ENCODE assay signal across 8 mouse cellular contexts in the genomic region with DNA sequence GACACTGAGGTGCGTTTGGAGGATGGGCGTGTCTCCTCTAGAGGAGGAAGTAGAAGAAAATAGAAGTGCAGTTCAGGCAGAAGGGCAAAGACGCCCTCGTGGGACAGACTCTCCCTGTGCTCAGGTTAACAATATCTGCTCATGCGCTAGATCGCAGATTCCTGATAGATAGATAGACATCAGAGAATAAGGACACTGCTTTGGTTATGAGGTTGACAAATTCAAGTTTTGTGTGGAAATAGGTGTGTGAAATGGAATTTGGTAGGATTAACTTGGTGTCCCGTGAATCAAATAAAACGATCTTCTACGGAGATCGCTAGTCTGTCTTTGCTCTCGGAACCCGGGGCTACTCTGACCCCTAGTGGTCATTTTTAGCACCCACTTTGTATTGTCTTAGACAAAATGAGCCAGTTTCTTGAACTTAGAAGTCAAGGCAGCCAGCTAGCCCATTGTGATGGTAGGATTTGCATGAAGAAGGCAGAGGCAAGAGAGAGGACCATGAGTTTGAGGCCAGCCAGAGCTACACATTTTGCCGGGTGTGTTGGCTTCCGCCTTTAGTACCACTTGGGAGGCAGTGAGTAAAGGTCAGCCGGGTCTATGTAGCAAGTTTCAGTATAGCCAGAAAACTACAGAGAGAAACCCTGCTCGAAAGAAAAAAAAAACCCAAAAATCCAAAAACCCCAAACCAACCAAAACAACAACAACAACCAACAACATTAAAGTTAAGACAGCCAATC. TPM values are rescaled to one million over a fixed set of nuclear protein-coding genes. Genes with fewer than 3 reads are reported as not detected.
DNase-seq lines count a peak whose midpoint lies in the region; ATAC-seq lines count a peak whose summit lies in the region.

No protein-coding gene starts in this region.

- H3K27ac ChIP-seq in intestine, embryonic 15.5 days = no peak overlapping the region

- ATAC-seq in intestine, embryonic 15.5 days = peak; percentile 79
- ATAC-seq in megakaryocyte-erythroid progenitor cell, adult 5-6 weeks (replicated peaks; ENCODE audit: low FRiP score, low TSS enrichment, poor library complexity, severe bottlenecking) = peak; percentile 79

- intact Hi-C loops in left cerebral cortex, postnatal 25 days (cut with DNase I) = loop anchor here (1.0 to 5.0 kb wide), 3 partner anchors 128 to 290 kb away; no protein-coding TSS in a partner anchor

- H3K36me3 ChIP-seq in intestine, embryonic 15.5 days = peaks cover 21% of the 10 kb centered on the region

- 0 out of 2 replicates have a peak overlapping the region, but pooled peaks have one; percentile 16 for H3K4me3 ChIP-seq in intestine, embryonic 15.5 days (replicated peaks)

- 22% methylated on average over 16 of the region's 16 CpGs for WGBS in intestine, embryonic 15.5 days

- no peaks in the 10 kb centered on the region for H3K27me3 ChIP-seq in intestine, embryonic 15.5 days (replicated peaks)

- peak; percentile 11 for DNase-seq in ovary, adult 18-20 months (ENCODE audit: low spot score)
- no peak for DNase-seq in ovary, postnatal 14 days (ENCODE audit: low spot score)
- peak; percentile 50 to 74 for DNase-seq in cerebellum, postnatal 25 days
- DNase-seq in frontal cortex, postnatal 36 days (ENCODE audit: low spot score in 2 of 2) = peak; percentile 54 to 74
- DNase-seq in left cerebral cortex, postnatal 25 days (ENCODE audit: low spot score in 2 of 2) = peak; percentile 70 to 79
- DNase-seq in spleen, adult 12 weeks (ENCODE audit: low spot score) = peak; percentile 9

- H3K4me2 ChIP-seq in intestine, embryonic 15.5 days (replicated peaks) = peak overlapping the region; percentile 51

- H3K9me3 ChIP-seq in intestine, embryonic 15.5 days = no peaks in the 10 kb centered on the region

- peaks cover 11% of the 10 kb centered on the region for H3K4me1 ChIP-seq in intestine, embryonic 15.5 days (replicated peaks)

- no peak overlapping the region for H3K9ac ChIP-seq in intestine, embryonic 15.5 days

RNA-seq across cellular contexts. Expression of a gene that starts 15.4 kb away (rescaled TPM):
- polyA plus RNA-seq in intestine, embryonic 15.5 days (2015; fragmentation: Nextera tagmentation; extraction: Ambion mirVana) = 45.7 and 49.4 TPM in 2 replicates
- 1 to 10 TPM; 2.4 to 3.9 TPM for total RNA-seq in left cerebral cortex, postnatal 25 days (2021)
- total RNA-seq in megakaryocyte-erythroid progenitor cell, adult 5-6 weeks (2014; fragmentation: Nextera tagmentation) = 1.1 and 2.0 TPM in 2 replicates
- total RNA-seq in megakaryocyte-erythroid progenitor cell, adult 5-6 weeks (2017) = 0.66 TPM in 1 of 2 replicates, not detected in the other
